Mouse (Mus musculus): ENCODE measurements around the gene Aup1. TPM values are rescaled to one million over a fixed set of nuclear protein-coding genes. Genes with fewer than 3 reads are reported as not detected.
A peak's percentile ranks its signal among the peaks of the same experiment; 100 is the strongest.

Aup1 gene
- polyA plus RNA-seq (2015; fragmentation: Nextera tagmentation; extraction: Ambion mirVana) = 179 and 193 TPM in 2 replicates

GRCm38 (mm10) chr6:83054074-83054851, at the start of gene Aup1:
Gene Aup1 (plus strand): TSS chr6:83054521.
- Histone ChIP-seq H3K9me3 (ENCODE audit: control insufficient read depth, low read length) (no peaks in the 10 kb centered on the region), H3K27ac (ENCODE audit: low read depth, low read length) (peak within 1 kb of the TSS; percentile 88), H3K9ac (ENCODE audit: low read depth, low read length) (peak within 1 kb of the TSS; percentile 91), H3K4me2 (ENCODE audit: low read length) (peak within 1 kb of the TSS; percentile 88), H3K36me3 (ENCODE audit: control insufficient read depth, insufficient read depth, low read length) (peaks cover 7% of the 10 kb centered on the region; the same call in 1 of the 2 replicates), H3K4me3 (ENCODE audit: low read length) (peak within 1 kb of the TSS; percentile 89), H3K27me3 (replicated peaks; ENCODE audit: control insufficient read depth, insufficient read depth, low read length) (no peaks in the 10 kb centered on the region), H3K4me1 (ENCODE audit: control insufficient read depth, insufficient read depth, low read depth, low read length) (peaks cover 24% of the 10 kb centered on the region)
- WGBS = under 1% methylated on average over 59 of the region's 64 CpGs
- ATAC-seq = peak; percentile 98

GRCm38 (mm10) chr6:83004872-83005271, 49.4 kb upstream of the Aup1 start:
- ATAC-seq = no peak
- 54% methylated on average over 7 of the region's 7 CpGs for WGBS

GRCm38 (mm10) chr6:83005444-83006011, 48.8 kb upstream of the Aup1 start:
- Histone ChIP-seq H3K27ac (ENCODE audit: low read depth, low read length) (no peak overlapping the region), H3K36me3 (ENCODE audit: control insufficient read depth, insufficient read depth, low read length) (no peaks in the 10 kb centered on the region), H3K27me3 (replicated peaks; ENCODE audit: control insufficient read depth, insufficient read depth, low read length) (no peaks in the 10 kb centered on the region), H3K4me2 (ENCODE audit: low read length) (no peak overlapping the region), H3K9me3 (ENCODE audit: control insufficient read depth, low read length) (no peaks in the 10 kb centered on the region), H3K4me1 (ENCODE audit: control insufficient read depth, insufficient read depth, low read depth, low read length) (no peaks in the 10 kb centered on the region; the same call in 1 of the 2 replicates), H3K4me3 (ENCODE audit: low read length) (no peak overlapping the region), H3K9ac (ENCODE audit: low read depth, low read length) (no peak overlapping the region)
- no peak for ATAC-seq
- 86% methylated on average over 10 of the region's 10 CpGs for WGBS

More at GRCm38 (mm10) chr6:83004872-83005271, 49.4 kb upstream of the Aup1 start:
- Histone ChIP-seq H3K4me2 (ENCODE audit: low read length) (no peak overlapping the region), H3K9ac (ENCODE audit: low read depth, low read length) (no peak overlapping the region), H3K27me3 (replicated peaks; ENCODE audit: control insufficient read depth, insufficient read depth, low read length) (no peaks in the 10 kb centered on the region), H3K36me3 (ENCODE audit: control insufficient read depth, insufficient read depth, low read length) (no peaks in the 10 kb centered on the region), H3K9me3 (ENCODE audit: control insufficient read depth, low read length) (no peaks in the 10 kb centered on the region), H3K4me1 (ENCODE audit: control insufficient read depth, insufficient read depth, low read depth, low read length) (no peaks in the 10 kb centered on the region; the same call in 1 of the 2 replicates), H3K27ac (ENCODE audit: low read depth, low read length) (no peak overlapping the region), H3K4me3 (ENCODE audit: low read length) (no peak overlapping the region)

- 87% methylated on average over 6 of the region's 6 CpGs for WGBS
- H3K4me3 ChIP-seq (ENCODE audit: low read length) = no peak overlapping the region
- no peak for ATAC-seq
- H3K4me1 ChIP-seq (ENCODE audit: control insufficient read depth, insufficient read depth, low read depth, low read length) = no peaks in the 10 kb centered on the region; the same call in 1 of the 2 replicates
- no peak overlapping the region for H3K27ac ChIP-seq (ENCODE audit: low read depth, low read length)
- no peaks in the 10 kb centered on the region for H3K9me3 ChIP-seq (ENCODE audit: control insufficient read depth, low read length)
- H3K36me3 ChIP-seq (ENCODE audit: control insufficient read depth, insufficient read depth, low read length) = no peaks in the 10 kb centered on the region
- no peak overlapping the region for H3K9ac ChIP-seq (ENCODE audit: low read depth, low read length)
- no peak overlapping the region for H3K4me2 ChIP-seq (ENCODE audit: low read length)
- H3K27me3 ChIP-seq (replicated peaks; ENCODE audit: control insufficient read depth, insufficient read depth, low read length) = no peaks in the 10 kb centered on the region
These were observed 48.2 kb upstream of the Aup1 start for GRCm38 (mm10) chr6:83006114-83006513.

DNA sequence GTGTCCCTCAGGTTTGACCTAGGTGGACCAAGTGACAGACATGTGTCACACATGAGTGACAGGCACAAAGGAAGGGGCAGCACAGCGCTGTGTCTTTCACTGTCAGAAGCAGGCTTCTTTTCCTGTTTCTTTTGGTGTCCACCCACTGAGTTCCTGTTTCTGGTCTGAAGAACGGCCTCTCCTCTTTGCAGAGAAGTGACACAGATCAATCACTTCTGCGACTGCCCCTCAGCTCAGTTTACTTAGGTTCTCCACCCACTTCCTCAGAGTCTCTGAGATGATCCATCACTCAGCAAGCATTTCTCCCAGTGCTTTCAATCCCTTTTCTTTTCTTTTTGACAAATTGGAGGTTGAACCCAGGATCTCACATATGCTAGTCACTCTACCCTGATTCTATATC, 45.7 kb upstream of the Aup1 start:
- ATAC-seq = no peak

DNA sequence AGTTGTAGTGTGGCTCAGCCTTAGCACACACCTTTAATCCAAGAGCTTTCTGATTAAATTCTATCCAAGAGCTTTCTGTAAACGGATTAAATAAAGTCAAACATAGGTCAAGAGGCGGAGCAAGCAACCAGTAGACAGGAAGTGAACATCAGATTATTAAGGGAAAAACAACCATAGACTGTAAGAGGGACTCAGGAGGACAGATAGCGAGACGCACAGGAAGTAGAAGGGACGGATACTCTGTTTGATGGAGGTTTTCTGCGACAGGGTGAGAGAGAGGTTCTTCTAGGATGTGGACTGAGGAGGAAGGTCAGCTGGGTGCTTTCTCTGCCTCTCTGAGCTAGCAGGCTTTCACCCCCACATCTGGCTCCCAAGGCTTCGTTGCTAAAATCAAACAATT, 44.3 kb upstream of the Aup1 start:
- ATAC-seq = no peak
- H3K36me3 ChIP-seq (ENCODE audit: control insufficient read depth, insufficient read depth, low read length) = no peaks in the 10 kb centered on the region
- H3K27me3 ChIP-seq (replicated peaks; ENCODE audit: control insufficient read depth, insufficient read depth, low read length) = no peaks in the 10 kb centered on the region
- no peak overlapping the region for H3K4me2 ChIP-seq (ENCODE audit: low read length)
- no peak overlapping the region for H3K27ac ChIP-seq (ENCODE audit: low read depth, low read length)
- no peak overlapping the region for H3K4me3 ChIP-seq (ENCODE audit: low read length)
- H3K9me3 ChIP-seq (ENCODE audit: control insufficient read depth, low read length) = no peaks in the 10 kb centered on the region
- H3K9ac ChIP-seq (ENCODE audit: low read depth, low read length) = no peak overlapping the region
- 81% methylated on average over 7 of the region's 7 CpGs for WGBS
- H3K4me1 ChIP-seq (ENCODE audit: control insufficient read depth, insufficient read depth, low read depth, low read length) = no peaks in the 10 kb centered on the region

More for the DNA sequence above, 45.7 kb upstream of the Aup1 start:
- Histone ChIP-seq H3K9ac (ENCODE audit: low read depth, low read length) (no peak overlapping the region), H3K4me2 (ENCODE audit: low read length) (no peak overlapping the region), H3K4me1 (ENCODE audit: control insufficient read depth, insufficient read depth, low read depth, low read length) (no peaks in the 10 kb centered on the region; the same call in 1 of the 2 replicates), H3K27ac (ENCODE audit: low read depth, low read length) (no peak overlapping the region), H3K9me3 (ENCODE audit: control insufficient read depth, low read length) (no peaks in the 10 kb centered on the region), H3K27me3 (replicated peaks; ENCODE audit: control insufficient read depth, insufficient read depth, low read length) (no peaks in the 10 kb centered on the region), H3K36me3 (ENCODE audit: control insufficient read depth, insufficient read depth, low read length) (no peaks in the 10 kb centered on the region), H3K4me3 (ENCODE audit: low read length) (no peak overlapping the region)
- WGBS = 52% methylated on average over 3 of the region's 3 CpGs

- no peak for ATAC-seq
- no peak overlapping the region for H3K4me3 ChIP-seq (ENCODE audit: low read length)
- H3K9me3 ChIP-seq (ENCODE audit: control insufficient read depth, low read length) = no peaks in the 10 kb centered on the region
- H3K4me2 ChIP-seq (ENCODE audit: low read length) = no peak overlapping the region
- H3K27me3 ChIP-seq (replicated peaks; ENCODE audit: control insufficient read depth, insufficient read depth, low read length) = no peaks in the 10 kb centered on the region
- no peaks in the 10 kb centered on the region for H3K4me1 ChIP-seq (ENCODE audit: control insufficient read depth, insufficient read depth, low read depth, low read length)
- no peaks in the 10 kb centered on the region for H3K36me3 ChIP-seq (ENCODE audit: control insufficient read depth, insufficient read depth, low read length)
- H3K27ac ChIP-seq (ENCODE audit: low read depth, low read length) = no peak overlapping the region
- H3K9ac ChIP-seq (ENCODE audit: low read depth, low read length) = no peak overlapping the region
- 86% methylated on average over 7 of the region's 7 CpGs for WGBS
These were observed 43.1 kb upstream of the Aup1 start for GRCm38 (mm10) chr6:83011255-83011654.

GRCm38 (mm10) chr6:83011756-83012155, 42.6 kb upstream of the Aup1 start:
- H3K9me3 ChIP-seq (ENCODE audit: control insufficient read depth, low read length) = no peaks in the 10 kb centered on the region
- no peak overlapping the region for H3K9ac ChIP-seq (ENCODE audit: low read depth, low read length)
- no peaks in the 10 kb centered on the region for H3K36me3 ChIP-seq (ENCODE audit: control insufficient read depth, insufficient read depth, low read length)
- no peaks in the 10 kb centered on the region for H3K27me3 ChIP-seq (replicated peaks; ENCODE audit: control insufficient read depth, insufficient read depth, low read length)
- H3K4me1 ChIP-seq (ENCODE audit: control insufficient read depth, insufficient read depth, low read depth, low read length) = no peaks in the 10 kb centered on the region
- 75% methylated on average over 6 of the region's 6 CpGs for WGBS
- no peak overlapping the region for H3K4me3 ChIP-seq (ENCODE audit: low read length)
- no peak overlapping the region for H3K4me2 ChIP-seq (ENCODE audit: low read length)
- H3K27ac ChIP-seq (ENCODE audit: low read depth, low read length) = no peak overlapping the region
- ATAC-seq = no peak

DNA sequence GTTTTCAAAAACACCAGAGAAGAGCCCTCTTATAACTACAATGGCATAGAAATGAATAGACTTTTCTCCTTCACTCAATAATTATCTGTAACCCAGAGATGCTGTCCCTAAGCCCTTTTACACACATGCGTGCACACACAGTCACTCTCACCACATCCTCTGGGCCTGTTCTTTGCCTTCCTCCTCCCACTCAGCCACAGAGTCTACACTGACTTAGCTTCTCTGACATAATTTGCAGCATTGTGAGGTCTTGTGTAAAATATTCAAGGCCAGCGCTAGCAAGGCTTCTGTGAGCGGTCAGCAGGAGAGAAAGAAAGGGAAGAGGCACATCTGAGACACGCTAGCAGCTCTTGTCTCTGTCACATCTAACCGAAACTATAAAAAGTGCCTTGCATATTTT, 40.9 kb upstream of the Aup1 start:
- no peak overlapping the region for H3K4me3 ChIP-seq (ENCODE audit: low read length)
- H3K36me3 ChIP-seq (ENCODE audit: control insufficient read depth, insufficient read depth, low read length) = no peaks in the 10 kb centered on the region
- no peak overlapping the region for H3K9ac ChIP-seq (ENCODE audit: low read depth, low read length)
- no peaks in the 10 kb centered on the region for H3K4me1 ChIP-seq (ENCODE audit: control insufficient read depth, insufficient read depth, low read depth, low read length)
- no peak overlapping the region for H3K4me2 ChIP-seq (ENCODE audit: low read length)
- no peak for ATAC-seq
- no peaks in the 10 kb centered on the region for H3K27me3 ChIP-seq (replicated peaks; ENCODE audit: control insufficient read depth, insufficient read depth, low read length)
- no peaks in the 10 kb centered on the region for H3K9me3 ChIP-seq (ENCODE audit: control insufficient read depth, low read length)
- no peak overlapping the region for H3K27ac ChIP-seq (ENCODE audit: low read depth, low read length)
- 70% methylated on average over 5 of the region's 5 CpGs for WGBS
